Mouse (Mus musculus): ENCODE measurements around the gene Amz2.

Amz2 gene

GRCm38 (mm10) chr11:109420567-109420962, 5.2 kb upstream of the Amz2 start:
- in situ Hi-C loops (cut with MboI, MseI) = no loop called here

GRCm38 (mm10) chr11:109421205-109421604, 4.5 kb upstream of the Amz2 start:
- in situ Hi-C loops (cut with MboI, MseI) = no loop called here

- in situ Hi-C loops (cut with MboI, MseI) = no loop called here
Measured at GRCm38 (mm10) chr11:109422263-109422662, 3.5 kb upstream of the Amz2 start.

GRCm38 (mm10) chr11:109423294-109423693, 2.5 kb upstream of the Amz2 start:
- in situ Hi-C loops (cut with MboI, MseI) = no loop called here

- in situ Hi-C loops (cut with MboI, MseI) = loop anchor here (5.0 kb wide), 2 partner anchors 69 to 514 kb away; no protein-coding TSS in a partner anchor
Measured at GRCm38 (mm10) chr11:109426272-109426586, 483 bp downstream of the Amz2 start.

- in situ Hi-C loops (cut with MboI, MseI) = loop anchor here (5.0 kb wide), 2 partner anchors 70 to 515 kb away; no protein-coding TSS in a partner anchor
Measured at GRCm38 (mm10) chr11:109427353-109427752, 1.6 kb downstream of the Amz2 start.

GRCm38 (mm10) chr11:109434233-109434798, 8.6 kb downstream of the Amz2 start:
- in situ Hi-C loops (cut with MboI, MseI) = no loop called here

GRCm38 (mm10) chr11:109436889-109437288, 11.1 kb downstream of the Amz2 start:
- in situ Hi-C loops (cut with MboI, MseI) = loop anchor here in 1 of 2 experiments (5.0 kb wide), 1 partner anchor 105 kb away; no protein-coding TSS in a partner anchor

GRCm38 (mm10) chr11:109439209-109439608, 13.5 kb downstream of the Amz2 start:
- in situ Hi-C loops (cut with MboI, MseI) = loop anchor here in 1 of 2 experiments (5.0 kb wide), 1 partner anchor 107 kb away; no protein-coding TSS in a partner anchor

- in situ Hi-C loops (cut with MboI, MseI) = loop anchor here (5.0 to 10.0 kb wide), 4 partner anchors 108 to 193 kb away; no protein-coding TSS in a partner anchor
Measured at GRCm38 (mm10) chr11:109439829-109440340, 14.1 kb downstream of the Amz2 start.

GRCm38 (mm10) chr11:109440641-109441040, 14.9 kb downstream of the Amz2 start:
- in situ Hi-C loops (cut with MboI, MseI) = loop anchor here (5.0 to 10.0 kb wide), 3 partner anchors 116 to 193 kb away; no protein-coding TSS in a partner anchor

- in situ Hi-C loops (cut with MboI, MseI) = loop anchor here (5.0 to 10.0 kb wide), 3 partner anchors 116 to 194 kb away; no protein-coding TSS in a partner anchor
Measured at GRCm38 (mm10) chr11:109441119-109441518, 15.4 kb downstream of the Amz2 start.

- in situ Hi-C loops (cut with MboI, MseI) = loop anchor here (5.0 to 10.0 kb wide), 3 partner anchors 117 to 195 kb away; no protein-coding TSS in a partner anchor
Measured at GRCm38 (mm10) chr11:109442166-109442730, 16.5 kb downstream of the Amz2 start.

- in situ Hi-C loops (cut with MboI, MseI) = loop anchor here (5.0 to 10.0 kb wide), 3 partner anchors 119 to 196 kb away; no protein-coding TSS in a partner anchor
Measured at GRCm38 (mm10) chr11:109443468-109444263, 17.9 kb downstream of the Amz2 start.

- in situ Hi-C loops (cut with MboI, MseI) = loop anchor here (5.0 to 10.0 kb wide), 3 partner anchors 120 to 197 kb away; no protein-coding TSS in a partner anchor
Measured at GRCm38 (mm10) chr11:109444600-109444999, 18.9 kb downstream of the Amz2 start.

GRCm38 (mm10) chr11:109445438-109446035, 19.8 kb downstream of the Amz2 start:
- in situ Hi-C loops (cut with MboI, MseI) = loop anchor here (5.0 to 10.0 kb wide), 5 partner anchors 121 to 417 kb away; no protein-coding TSS in a partner anchor

GRCm38 (mm10) chr11:109451169-109451568, 25.4 kb downstream of the Amz2 start:
- in situ Hi-C loops (cut with MboI, MseI) = no loop called here

GRCm38 (mm10) chr11:109456261-109456660, 30.5 kb downstream of the Amz2 start:
- in situ Hi-C loops (cut with MboI, MseI) = no loop called here

GRCm38 (mm10) chr11:109458165-109458564, 32.4 kb downstream of the Amz2 start:
- in situ Hi-C loops (cut with MboI, MseI) = no loop called here

- in situ Hi-C loops (cut with MboI, MseI) = no loop called here
Measured at GRCm38 (mm10) chr11:109460586-109460985, 34.8 kb downstream of the Amz2 start.

- in situ Hi-C loops (cut with MboI, MseI) = no loop called here
Measured at GRCm38 (mm10) chr11:109465068-109465467, 39.3 kb downstream of the Amz2 start.
